Mouse (Mus musculus) intestine, embryonic 16.5 days (tissue): ENCODE results near the gene Galntl6. TPM values are rescaled to one million over a fixed set of nuclear protein-coding genes. Genes with fewer than 3 reads are reported as not detected.
A peak's percentile ranks its signal among the peaks of the same experiment; 100 is the strongest.

Source experiments
- ATAC-seq: fragments of 200-750 bp; cut with Nextera tagmentation; 2 replicates; pipeline ENCODE4 v1.8.0; 2017; ENCODE audit warnings: moderate TSS enrichment, moderate library complexity
- H3K27ac ChIP-seq: fragments of 300-500 bp; sonication (generic); 2 replicates; pipeline ENCODE4 v1.5.1; 2014; ENCODE audit warnings: mild to moderate bottlenecking, low read length
- H3K27me3 ChIP-seq: fragments of 300-500 bp; sonication (generic); replicated peaks from 2 replicates; pipeline ENCODE4 v1.6.1; 2014; ENCODE audit warnings: low read length, control low read depth, mixed read lengths; ENCODE audit not compliant: control insufficient read depth, insufficient read depth
- H3K36me3 ChIP-seq: fragments of 300-500 bp; sonication (generic); 2 replicates; pipeline ENCODE4 v1.6.1; 2014; ENCODE audit warnings: low read length, control low read depth; ENCODE audit not compliant: control insufficient read depth, insufficient read depth
- H3K4me1 ChIP-seq: fragments of 300-500 bp; sonication (generic); 2 replicates; pipeline ENCODE4 v1.6.1; 2014; ENCODE audit warnings: low read length, control low read depth, mixed read lengths; ENCODE audit not compliant: control insufficient read depth, insufficient read depth
- H3K4me2 ChIP-seq: fragments of 300-500 bp; sonication (generic); 2 replicates; pipeline ENCODE4 v1.6.1; 2014; ENCODE audit warnings: low read depth, low read length, control low read depth
- H3K4me3 ChIP-seq: fragments of 300-500 bp; sonication (generic); 2 replicates; pipeline ENCODE4 v1.5.1; 2014; ENCODE audit warnings: mild to moderate bottlenecking, low read length
- H3K9ac ChIP-seq: fragments of 300-500 bp; sonication (generic); 2 replicates; pipeline ENCODE4 v1.6.1; 2014; ENCODE audit warnings: low read depth, low read length
- H3K9me3 ChIP-seq: fragments of 300-500 bp; sonication (generic); 2 replicates; pipeline ENCODE4 v1.6.1; 2016; ENCODE audit warnings: low read length, control low read depth; ENCODE audit not compliant: control insufficient read depth
- WGBS: fragments of 180-500 bp; shearing (Covaris S2); extraction: QIAGEN DNeasy Blood & Tissue Kit; methylation state at CpG from one replicate; pipeline ENCODE4 v1.1.7; 2014; 5-methylcytosine and 5-hydroxymethylcytosine counted together
- polyA plus RNA-seq: library from polyadenylated mRNA; unstranded; fragments of >200 nt; fragmentation: Nextera tagmentation; extraction: Ambion mirVana; gene quantifications from 2 replicates; pipeline ENCODE4 v1.2.1, GENCODE M21; 2015

Galntl6 gene
- polyA plus RNA-seq, 1 experiment from 2014 or later = 0.56 TPM

DNA sequence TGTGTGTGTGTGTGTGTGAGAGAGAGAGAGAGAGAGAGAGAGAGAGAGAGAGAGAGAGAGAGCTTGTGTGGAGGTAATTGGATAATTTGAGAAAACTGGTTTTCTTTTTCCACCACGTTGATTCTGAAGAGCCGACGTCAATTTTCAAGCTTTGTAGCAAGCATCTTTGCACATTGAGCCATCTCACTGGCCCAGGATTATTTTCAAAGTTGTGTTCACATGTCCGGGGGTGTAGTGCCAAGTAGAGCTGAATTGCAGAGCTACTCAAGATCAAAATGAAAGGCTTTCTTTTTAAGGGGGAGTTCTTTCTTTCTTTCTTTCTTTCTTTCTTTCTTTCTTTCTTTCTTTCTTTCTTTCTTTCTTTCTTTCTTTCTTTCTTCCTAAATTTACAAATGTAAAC is 1022.3 kb downstream of the Galntl6 start:
- Histone ChIP-seq H3K4me2 (no peak overlapping the region), H3K36me3 (no peaks in the 10 kb centered on the region), H3K9me3 (no peaks in the 10 kb centered on the region), H3K27me3 (no peaks in the 10 kb centered on the region), H3K9ac (no peak overlapping the region), H3K27ac (no peak overlapping the region), H3K4me3 (no peak overlapping the region), H3K4me1 (no peaks in the 10 kb centered on the region)
- ATAC-seq = no peak
- 80% methylated on average over 4 of the region's 4 CpGs for WGBS

DNA sequence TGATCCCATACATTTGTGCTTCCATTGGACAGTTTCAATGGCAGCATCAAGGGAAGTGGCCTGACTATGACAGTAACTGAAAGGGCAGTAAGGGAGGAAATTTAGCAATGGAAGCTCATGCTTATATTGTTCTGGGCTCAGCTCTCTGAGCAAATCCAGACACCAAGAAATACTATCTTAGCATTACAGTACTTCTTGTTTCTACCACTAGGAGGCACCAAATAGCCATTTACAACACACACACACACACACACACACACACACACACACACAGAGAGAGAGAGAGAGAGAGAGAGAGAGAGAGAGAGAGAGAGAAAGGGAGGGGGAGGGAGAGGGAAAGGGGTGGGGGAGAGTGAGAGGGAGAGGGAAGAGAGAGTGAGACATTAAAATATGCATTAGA is 1023.6 kb downstream of the Galntl6 start:
- no peaks in the 10 kb centered on the region for H3K36me3 ChIP-seq
- H3K27me3 ChIP-seq = no peaks in the 10 kb centered on the region
- H3K27ac ChIP-seq = no peak overlapping the region
- H3K4me1 ChIP-seq = no peaks in the 10 kb centered on the region
- no peak overlapping the region for H3K4me3 ChIP-seq
- ATAC-seq = no peak
- H3K4me2 ChIP-seq = no peak overlapping the region
- no peaks in the 10 kb centered on the region for H3K9me3 ChIP-seq
- H3K9ac ChIP-seq = no peak overlapping the region

- Histone ChIP-seq H3K27me3 (no peaks in the 10 kb centered on the region), H3K4me2 (no peak overlapping the region), H3K27ac (no peak overlapping the region), H3K4me1 (no peaks in the 10 kb centered on the region), H3K9ac (no peak overlapping the region), H3K4me3 (no peak overlapping the region), H3K9me3 (no peaks in the 10 kb centered on the region), H3K36me3 (no peaks in the 10 kb centered on the region)
- no peak for ATAC-seq
- WGBS = 73% methylated on average over 11 of the region's 11 CpGs
Measured at GRCm38 (mm10) chr8:57879452-57879851, 1033.0 kb downstream of the Galntl6 start.

GRCm38 (mm10) chr8:57849074-57849473 is 1063.4 kb downstream of the Galntl6 start:
- H3K9ac ChIP-seq = no peak overlapping the region
- no peaks in the 10 kb centered on the region for H3K4me1 ChIP-seq
- H3K9me3 ChIP-seq = no peaks in the 10 kb centered on the region
- no peak overlapping the region for H3K4me3 ChIP-seq
- H3K4me2 ChIP-seq = no peak overlapping the region
- no peaks in the 10 kb centered on the region for H3K27me3 ChIP-seq
- H3K27ac ChIP-seq = no peak overlapping the region
- ATAC-seq = no peak
- H3K36me3 ChIP-seq = no peaks in the 10 kb centered on the region

DNA sequence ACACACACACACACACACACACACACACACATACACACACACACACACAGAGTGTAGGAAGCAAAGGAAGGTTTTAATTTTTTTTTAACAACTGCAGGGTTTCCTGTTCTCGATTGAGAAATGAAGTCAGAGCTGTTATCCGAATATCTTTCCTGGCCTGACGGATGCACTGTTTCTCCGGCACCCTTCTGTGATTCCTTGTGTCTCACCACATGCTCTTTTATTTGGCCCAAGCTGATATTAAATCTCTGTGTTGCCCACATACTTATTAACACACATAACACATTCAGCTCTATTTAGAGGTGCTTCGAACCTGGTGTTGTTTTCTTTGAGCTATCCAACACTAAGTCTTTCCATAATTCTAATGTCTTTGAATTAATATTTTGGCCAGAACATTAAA is 1069.0 kb downstream of the Galntl6 start:
- H3K27me3 ChIP-seq = no peaks in the 10 kb centered on the region
- H3K4me3 ChIP-seq = no peak overlapping the region
- no peak overlapping the region for H3K9ac ChIP-seq
- no peak for ATAC-seq
- no peaks in the 10 kb centered on the region for H3K36me3 ChIP-seq
- WGBS = 68% methylated on average over 5 of the region's 5 CpGs
- H3K4me2 ChIP-seq = no peak overlapping the region
- H3K9me3 ChIP-seq = no peaks in the 10 kb centered on the region
- H3K4me1 ChIP-seq = 0 out of 2 replicates have a peak, but pooled peaks cover 2% of the 10 kb centered on the region
- H3K27ac ChIP-seq = no peak overlapping the region

- ATAC-seq = peak; percentile 60
- no peak overlapping the region for H3K4me3 ChIP-seq
- 53% methylated on average over 13 of the region's 13 CpGs for WGBS
- H3K9ac ChIP-seq = no peak overlapping the region
- H3K36me3 ChIP-seq = no peaks in the 10 kb centered on the region
- H3K27me3 ChIP-seq = no peaks in the 10 kb centered on the region
- no peak overlapping the region for H3K27ac ChIP-seq
- no peak overlapping the region for H3K4me2 ChIP-seq
- H3K9me3 ChIP-seq = no peaks in the 10 kb centered on the region
- H3K4me1 ChIP-seq = 0 out of 2 replicates have a peak, but pooled peaks cover 2% of the 10 kb centered on the region
Measured at GRCm38 (mm10) chr8:57842462-57843391, 1069.7 kb downstream of the Galntl6 start.

DNA sequence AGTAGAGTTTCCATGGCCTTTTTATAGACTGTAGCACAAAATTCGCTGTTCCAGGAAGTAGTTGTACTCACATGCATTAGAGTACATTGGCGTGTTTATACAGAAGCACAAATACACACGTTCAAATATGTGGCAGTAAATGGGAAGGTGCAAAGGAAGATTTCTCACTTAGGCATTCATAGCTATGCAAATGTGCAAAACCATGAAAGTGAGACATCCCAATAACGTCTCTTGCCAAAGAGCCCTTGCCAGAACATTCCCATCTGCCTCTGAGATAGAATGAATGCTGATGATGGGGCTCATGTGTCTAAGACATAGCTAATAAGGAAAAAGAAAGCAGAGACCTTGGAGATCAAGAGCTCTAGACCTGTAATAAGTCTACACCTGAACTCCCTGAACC is 1071.0 kb downstream of the Galntl6 start:
- H3K4me1 ChIP-seq = 0 out of 2 replicates have a peak, but pooled peaks cover 2% of the 10 kb centered on the region
- 73% methylated on average over 4 of the region's 4 CpGs for WGBS
- no peak for ATAC-seq
- no peaks in the 10 kb centered on the region for H3K9me3 ChIP-seq
- H3K9ac ChIP-seq = no peak overlapping the region
- H3K27me3 ChIP-seq = no peaks in the 10 kb centered on the region
- H3K27ac ChIP-seq = no peak overlapping the region
- no peak overlapping the region for H3K4me3 ChIP-seq
- H3K4me2 ChIP-seq = no peak overlapping the region
- no peaks in the 10 kb centered on the region for H3K36me3 ChIP-seq

DNA sequence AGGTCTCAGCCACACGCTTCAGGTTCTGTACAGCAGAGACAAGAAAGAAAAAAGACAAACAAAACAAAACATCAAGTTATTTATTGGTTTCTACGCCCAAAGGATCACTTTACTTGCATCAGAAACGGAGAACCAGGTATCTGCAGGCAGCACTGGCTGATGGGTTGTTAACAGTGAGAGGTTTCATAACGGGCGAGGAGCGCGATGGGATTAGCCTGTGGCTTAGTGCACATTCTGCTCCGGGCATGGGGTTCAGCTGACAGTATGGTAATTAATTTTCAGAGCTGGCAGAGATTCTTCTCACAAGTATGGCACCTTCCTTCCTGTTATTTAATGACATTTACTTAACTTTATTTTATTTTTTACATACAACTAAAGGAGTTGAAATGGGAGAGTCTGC is 1075.1 kb downstream of the Galntl6 start:
- Histone ChIP-seq H3K4me2 (no peak overlapping the region), H3K9me3 (no peaks in the 10 kb centered on the region), H3K27me3 (no peaks in the 10 kb centered on the region), H3K9ac (no peak overlapping the region), H3K36me3 (no peaks in the 10 kb centered on the region), H3K27ac (no peak overlapping the region), H3K4me3 (no peak overlapping the region), H3K4me1 (0 out of 2 replicates have a peak, but pooled peaks cover 2% of the 10 kb centered on the region)
- ATAC-seq = no peak
- 55% methylated on average over 8 of the region's 8 CpGs for WGBS

GRCm38 (mm10) chr8:57836981-57837380 is 1075.5 kb downstream of the Galntl6 start:
- H3K4me3 ChIP-seq = no peak overlapping the region
- 0 out of 2 replicates have a peak, but pooled peaks cover under 1% of the 10 kb centered on the region for H3K4me1 ChIP-seq
- no peak overlapping the region for H3K9ac ChIP-seq
- no peak overlapping the region for H3K27ac ChIP-seq
- no peak overlapping the region for H3K4me2 ChIP-seq
- no peaks in the 10 kb centered on the region for H3K9me3 ChIP-seq
- ATAC-seq = no peak
- no peaks in the 10 kb centered on the region for H3K36me3 ChIP-seq
- H3K27me3 ChIP-seq = no peaks in the 10 kb centered on the region
- 51% methylated on average over 11 of the region's 11 CpGs for WGBS
